Mouse (Mus musculus) liver, adult 2 months (tissue): ENCODE data around the gene Sh3pxd2b. TPM values are rescaled to one million over a fixed set of nuclear protein-coding genes. Genes with fewer than 3 reads are reported as not detected.
A peak's percentile ranks its signal among the peaks of the same experiment; 100 is the strongest.

Experiments
- DNase-seq: peaks from one replicate; pipeline ENCODE4 v3.0.0-alpha.2; 2011; ENCODE audit warnings: low read depth, low spot score; ENCODE audit errors: extremely low read depth
- H3K27ac ChIP-seq: fragments of 200-500 bp; replicated peaks from 2 replicates; pipeline ENCODE4 v1.5.1; 2012; ENCODE audit warnings: low read depth, mild to moderate bottlenecking, control low read depth, inconsistent platforms, low read length; ENCODE audit not compliant: insufficient read depth
- H3K27me3 ChIP-seq: fragments of 200-500 bp; 2 replicates; pipeline ENCODE4 v1.6.1; 2012; ENCODE audit warnings: mild to moderate bottlenecking, moderate library complexity, low read length, inconsistent platforms; ENCODE audit not compliant: control insufficient read depth, insufficient read depth
- H3K36me3 ChIP-seq: fragments of 200-500 bp; 2 replicates; pipeline ENCODE4 v1.6.1; 2012; ENCODE audit warnings: low read length, inconsistent platforms; ENCODE audit not compliant: control insufficient read depth, insufficient read depth
- H3K4me1 ChIP-seq: fragments of 200-500 bp; 2 replicates; pipeline ENCODE4 v1.6.1; 2011; ENCODE audit warnings: low read length; ENCODE audit not compliant: control insufficient read depth, insufficient read depth
- H3K4me3 ChIP-seq: fragments of 200-500 bp; 2 replicates; pipeline ENCODE4 v1.5.1; 2011; ENCODE audit warnings: low read depth, mild to moderate bottlenecking, control low read depth, low read length, moderate library complexity; ENCODE audit not compliant: insufficient read depth
- H3K79me2 ChIP-seq: fragments of 200-500 bp; 2 replicates; pipeline ENCODE4 v1.6.1; 2012; ENCODE audit warnings: inconsistent platforms, mild to moderate bottlenecking, low read length, moderate library complexity; ENCODE audit not compliant: control insufficient read depth, insufficient read depth
- H3K9ac ChIP-seq: fragments of 200-500 bp; 2 replicates; pipeline ENCODE4 v1.6.1; 2012; ENCODE audit warnings: low read depth, mild to moderate bottlenecking, control low read depth, inconsistent platforms, low read length
- CTCF ChIP-seq: fragments of 200-500 bp; IDR thresholded peaks from 2 replicates; pipeline ENCODE4 v1.5.1; 2011; ENCODE audit warnings: low read depth, low read length, control low read depth
- POLR2A ChIP-seq: fragments of 200-500 bp; IDR thresholded peaks from 2 replicates; pipeline ENCODE4 v1.6.1; 2011; ENCODE audit warnings: low read length, control low read depth; ENCODE audit not compliant: insufficient read depth; ENCODE audit errors: extremely low read depth
- WGBS: fragments of 180-500 bp; shearing (Covaris S2); methylation state at CpG from one replicate; pipeline ENCODE4 v1.1.7; 2018; 5-methylcytosine and 5-hydroxymethylcytosine counted together
- polyA plus RNA-seq: library from polyadenylated mRNA; depleted of rRNA; stranded (reverse); fragments of >200 nt; gene quantifications from 2 replicates; pipeline ENCODE4 v1.2.3, GENCODE M21; 2012
- total RNA-seq: library from RNA; depleted of rRNA; stranded (reverse); fragments of >200 nt; gene quantifications from 2 replicates; pipeline ENCODE4 v1.2.3, GENCODE M21; 2014

Gene Sh3pxd2b
- total and polyA plus RNA-seq, 2 experiments = 0.18 to 0.23 TPM

- WGBS = 86% methylated on average over 5 of the region's 5 CpGs
- Histone ChIP-seq H3K27me3 (no peaks in the 10 kb centered on the region), H3K27ac (no peak overlapping the region), H3K9ac (no peak overlapping the region), H3K36me3 (no peaks in the 10 kb centered on the region), H3K4me1 (no peaks in the 10 kb centered on the region), H3K79me2 (no peaks in the 10 kb centered on the region), H3K4me3 (no peak overlapping the region)
- no peak for TF ChIP-seq POLR2A
- TF ChIP-seq CTCF = no peak
- DNase-seq = no peak
These were observed 72.4 kb downstream of the Sh3pxd2b start for GRCm38 (mm10) chr11:32420001-32420400.

GRCm38 (mm10) chr11:32423311-32423710 is 75.7 kb downstream of the Sh3pxd2b start:
- DNase-seq = no peak
- Histone ChIP-seq H3K27me3 (no peaks in the 10 kb centered on the region), H3K4me1 (no peaks in the 10 kb centered on the region), H3K36me3 (no peaks in the 10 kb centered on the region), H3K27ac (no peak overlapping the region), H3K79me2 (no peaks in the 10 kb centered on the region), H3K4me3 (no peak overlapping the region), H3K9ac (no peak overlapping the region)
- WGBS = 79% methylated on average over 12 of the region's 12 CpGs
- TF ChIP-seq POLR2A = no peak
- TF ChIP-seq CTCF = no peak

- Histone ChIP-seq H3K27ac (no peak overlapping the region), H3K36me3 (no peaks in the 10 kb centered on the region), H3K4me3 (no peak overlapping the region), H3K9ac (no peak overlapping the region), H3K4me1 (no peaks in the 10 kb centered on the region), H3K27me3 (no peaks in the 10 kb centered on the region), H3K79me2 (no peaks in the 10 kb centered on the region)
- no peak for DNase-seq
- TF ChIP-seq CTCF = no peak
- no peak for TF ChIP-seq POLR2A
- 93% methylated on average over 4 of the region's 4 CpGs for WGBS
These were observed 77.0 kb downstream of the Sh3pxd2b start for GRCm38 (mm10) chr11:32424600-32424999.

- TF ChIP-seq POLR2A (no peak), CTCF (no peak)
- no peaks in the 10 kb centered on the region for H3K79me2 ChIP-seq
- no peak overlapping the region for H3K4me3 ChIP-seq
- H3K27me3 ChIP-seq = no peaks in the 10 kb centered on the region
- no peak overlapping the region for H3K27ac ChIP-seq
- H3K9ac ChIP-seq = no peak overlapping the region
- no peaks in the 10 kb centered on the region for H3K36me3 ChIP-seq
- DNase-seq = no peak
- WGBS = 89% methylated on average over 10 of the region's 10 CpGs
- H3K4me1 ChIP-seq = no peaks in the 10 kb centered on the region
These were observed 77.5 kb downstream of the Sh3pxd2b start for GRCm38 (mm10) chr11:32425043-32425658.

- H3K4me3 ChIP-seq = no peak overlapping the region
- DNase-seq = no peak
- H3K36me3 ChIP-seq = no peaks in the 10 kb centered on the region
- no peaks in the 10 kb centered on the region for H3K79me2 ChIP-seq
- no peaks in the 10 kb centered on the region for H3K4me1 ChIP-seq
- H3K9ac ChIP-seq = no peak overlapping the region
- WGBS = 78% methylated on average over 7 of the region's 7 CpGs
- TF ChIP-seq POLR2A (no peak), CTCF (no peak)
- no peaks in the 10 kb centered on the region for H3K27me3 ChIP-seq
- H3K27ac ChIP-seq = no peak overlapping the region
These were observed 79.9 kb downstream of the Sh3pxd2b start for GRCm38 (mm10) chr11:32427537-32427936.

GRCm38 (mm10) chr11:32435410-32436060 is 87.9 kb downstream of the Sh3pxd2b start:
- WGBS = 73% methylated on average over 6 of the region's 6 CpGs
- H3K36me3 ChIP-seq = no peaks in the 10 kb centered on the region
- peak; percentile 2 for DNase-seq
- H3K4me1 ChIP-seq = no peaks in the 10 kb centered on the region
- H3K79me2 ChIP-seq = no peaks in the 10 kb centered on the region
- no peaks in the 10 kb centered on the region for H3K27me3 ChIP-seq
- no peak overlapping the region for H3K4me3 ChIP-seq
- H3K9ac ChIP-seq = no peak overlapping the region
- no peak overlapping the region for H3K27ac ChIP-seq
- no peak for TF ChIP-seq CTCF
- TF ChIP-seq POLR2A = no peak
